Mouse (Mus musculus) embryonic fibroblast, embryonic 13.5 days (primary cell): ENCODE data around the gene Olfml2b. TPM values are rescaled to one million over a fixed set of nuclear protein-coding genes. Genes with fewer than 3 reads are reported as not detected.

Source experiments
- H3K27ac ChIP-seq: 2 replicates; pipeline ENCODE4 v1.5.1; 2012; ENCODE audit warnings: low read length, control low read depth, inconsistent platforms; ENCODE audit not compliant: insufficient read depth
- H3K4me1 ChIP-seq: 2 replicates; pipeline ENCODE4 v1.6.1; 2011; ENCODE audit warnings: low read length; ENCODE audit not compliant: control insufficient read depth, insufficient read depth
- H3K4me3 ChIP-seq: 2 replicates; pipeline ENCODE4 v1.5.1; 2011; ENCODE audit warnings: mild to moderate bottlenecking, control low read depth, low read length; ENCODE audit not compliant: insufficient read depth
- CTCF ChIP-seq: IDR thresholded peaks from 2 replicates; pipeline ENCODE4 v1.5.1; 2011; ENCODE audit warnings: mild to moderate bottlenecking, control low read depth, low read length, moderate library complexity, borderline replicate concordance; ENCODE audit not compliant: insufficient read depth
- POLR2A ChIP-seq: IDR thresholded peaks from 2 replicates; pipeline ENCODE4 v1.6.1; 2011; ENCODE audit warnings: low read depth, mild to moderate bottlenecking, control low read depth, low read length, moderate library complexity
- polyA plus RNA-seq: library from polyadenylated mRNA; stranded (reverse); fragments of >200 nt; gene quantifications from 2 replicates; pipeline ENCODE4 v1.2.4, GENCODE M21; 2011; ENCODE audit warnings: low read depth; ENCODE audit not compliant: missing spikeins, insufficient read length

The Olfml2b gene
- polyA plus RNA-seq, 1 experiment, result 59.1 TPM

GRCm38 (mm10) chr1:170718133-170718810, 73.9 kb downstream of the Olfml2b start:
- TF ChIP-seq CTCF (no peak), POLR2A (no peak)
- Histone ChIP-seq H3K27ac (peak overlapping the region; percentile 13; the same call in 1 of the 2 replicates), H3K4me1 (peaks cover 3% of the 10 kb centered on the region; the same call in 1 of the 2 replicates), H3K4me3 (no peak overlapping the region)

GRCm38 (mm10) chr1:170721560-170721959, 77.2 kb downstream of the Olfml2b start:
- Histone ChIP-seq H3K4me3 (no peak overlapping the region), H3K27ac (no peak overlapping the region), H3K4me1 (peaks cover 6% of the 10 kb centered on the region)
- TF ChIP-seq CTCF (no peak), POLR2A (no peak)

- Histone ChIP-seq H3K4me3 (no peak overlapping the region), H3K27ac (no peak overlapping the region)
- TF ChIP-seq POLR2A (no peak), CTCF (no peak)
These were observed 84.2 kb downstream of the Olfml2b start for GRCm38 (mm10) chr1:170728524-170728923.

GRCm38 (mm10) chr1:170729267-170729962, 85.1 kb downstream of the Olfml2b start:
- H3K27ac ChIP-seq, result no peak overlapping the region
- H3K4me1 ChIP-seq, result peaks cover 22% of the 10 kb centered on the region
- no peak for TF ChIP-seq CTCF
- TF ChIP-seq POLR2A, result no peak
- H3K4me3 ChIP-seq, result no peak overlapping the region

More at GRCm38 (mm10) chr1:170728524-170728923, 84.2 kb downstream of the Olfml2b start:
- peaks cover 22% of the 10 kb centered on the region for H3K4me1 ChIP-seq

GRCm38 (mm10) chr1:170731865-170732595, 87.7 kb downstream of the Olfml2b start:
- peaks cover 19% of the 10 kb centered on the region for H3K4me1 ChIP-seq
- H3K27ac ChIP-seq, result peak overlapping the region; percentile 94
- H3K4me3 ChIP-seq, result no peak overlapping the region
- TF ChIP-seq POLR2A (no peak), CTCF (no peak)

Other genes starting within 250 kb of the Olfml2b start
- gene Nos1ap, start 54.7 kb upstream of the Olfml2b start, polyA plus RNA-seq, result 1.6 and 3.5 TPM in 2 replicates
- gene Atf6, start 223.2 kb downstream of the Olfml2b start, polyA plus RNA-seq, result 26.8 and 29.2 TPM in 2 replicates
- gene Gm26620, start 240.5 kb downstream of the Olfml2b start, polyA plus RNA-seq, result not detected in 2 replicates
- gene Dusp12, start 241.0 kb downstream of the Olfml2b start, polyA plus RNA-seq, result 20.0 and 28.4 TPM in 2 replicates